Mouse (Mus musculus): ENCODE data around the gene Fam84a. TPM values are rescaled to one million over a fixed set of nuclear protein-coding genes. Genes with fewer than 3 reads are reported as not detected.

The Fam84a gene
- polyA plus RNA-seq (2014; fragmentation: Illumina TruSeq; extraction: RNeasy Lipid Tissue Mini Kit (QIAGEN cat#74804); ENCODE audit: low read depth, low replicate concordance) = 10.8 TPM

DNA sequence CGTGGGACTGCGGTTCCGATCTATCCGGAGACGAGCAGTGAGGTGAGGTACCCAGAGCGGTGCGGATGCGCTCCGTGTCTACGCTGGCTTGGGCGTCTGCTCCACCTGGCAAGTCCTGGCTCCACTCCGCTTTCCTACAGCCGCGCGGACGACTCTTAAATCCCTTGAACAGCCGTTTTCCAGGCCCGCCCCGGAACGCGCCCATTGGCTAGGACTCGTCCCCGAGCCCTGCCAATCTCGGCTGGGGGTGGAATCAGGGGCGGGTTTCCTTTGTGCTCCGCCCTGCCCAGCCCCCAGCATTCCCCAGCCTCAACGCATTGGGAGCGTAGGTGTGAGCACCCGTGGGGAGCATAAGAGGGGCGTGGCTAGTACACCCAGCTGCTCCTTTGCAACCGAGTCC is at the start of gene Fam84a:
Gene Fam84a, minus strand, starts transcription at position 134 of the 400 bp plus-strand sequence.

Data from adrenal gland, adult 10 weeks (tissue).